Mouse (Mus musculus): Measurements from ENCODE around the gene Klk9. TPM values are rescaled to one million over a fixed set of nuclear protein-coding genes. Genes with fewer than 3 reads are reported as not detected.
A peak's percentile ranks its signal among the peaks of the same experiment; 100 is the strongest.

Gene Klk9
- polyA plus RNA-seq, 1 experiment: not detected

DNA sequence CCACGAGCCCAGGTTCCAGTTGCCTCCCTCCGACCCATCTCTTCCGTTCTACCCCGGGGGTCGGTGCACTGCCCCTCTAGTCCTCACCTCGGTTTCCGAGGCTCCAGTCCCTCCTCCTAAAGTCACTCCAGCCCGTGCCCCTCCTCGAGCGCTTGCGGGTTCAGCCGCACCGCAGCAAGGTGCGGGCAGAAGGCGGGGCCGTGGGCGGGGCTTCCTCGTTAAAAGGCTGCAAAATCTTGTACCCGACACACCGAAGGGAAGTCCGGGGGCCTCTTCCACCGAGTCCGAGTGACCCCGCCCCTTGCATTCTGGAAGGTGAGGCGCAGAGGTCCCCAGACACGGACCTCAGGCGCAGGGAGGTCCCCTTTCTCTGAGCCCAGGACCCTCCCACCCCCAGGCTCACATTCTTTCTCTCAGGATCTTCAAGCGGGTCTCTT, 5.7 kb downstream of the Klk9 start, which contains the start of gene Klk8:
Gene Klk8 (plus strand): TSS at position 245 of the 437 bp plus-strand sequence.
- DNase-seq (ENCODE audit: low read depth): peak; percentile 15
- no peak for TF ChIP-seq POLR2A (IDR thresholded peaks at IDR 0.05; ENCODE audit: borderline replicate concordance, extremely low read depth, insufficient read depth, insufficient read length, poor library complexity, severe bottlenecking)

GRCm38 (mm10) chr7:43797844-43798462, 6.3 kb downstream of the Klk9 start:
- DNase-seq (ENCODE audit: low read depth): peak; percentile 3
- TF ChIP-seq CTCF (IDR thresholded peaks at IDR 0.05; ENCODE audit: borderline replicate concordance, extremely low read depth, insufficient read depth, insufficient read length): no peak
- no peak for TF ChIP-seq POLR2A (IDR thresholded peaks at IDR 0.05; ENCODE audit: borderline replicate concordance, extremely low read depth, insufficient read depth, insufficient read length, poor library complexity, severe bottlenecking)

GRCm38 (mm10) chr7:43799876-43800275, 8.2 kb downstream of the Klk9 start:
- TF ChIP-seq POLR2A (IDR thresholded peaks at IDR 0.05; ENCODE audit: borderline replicate concordance, extremely low read depth, insufficient read depth, insufficient read length, poor library complexity, severe bottlenecking) (no peak), CTCF (IDR thresholded peaks at IDR 0.05; ENCODE audit: borderline replicate concordance, extremely low read depth, insufficient read depth, insufficient read length) (no peak)
- no peak for DNase-seq (ENCODE audit: low read depth)

- DNase-seq (ENCODE audit: low read depth): no peak
- TF ChIP-seq CTCF (IDR thresholded peaks at IDR 0.05; ENCODE audit: borderline replicate concordance, extremely low read depth, insufficient read depth, insufficient read length) (no peak), POLR2A (IDR thresholded peaks at IDR 0.05; ENCODE audit: borderline replicate concordance, extremely low read depth, insufficient read depth, insufficient read length, poor library complexity, severe bottlenecking) (no peak)
These were observed 19.3 kb downstream of the Klk9 start, which contains the start of gene Klk7 for GRCm38 (mm10) chr7:43810994-43811393. TSS of gene Klk7 (plus strand) at chr7:43811294.

DNA sequence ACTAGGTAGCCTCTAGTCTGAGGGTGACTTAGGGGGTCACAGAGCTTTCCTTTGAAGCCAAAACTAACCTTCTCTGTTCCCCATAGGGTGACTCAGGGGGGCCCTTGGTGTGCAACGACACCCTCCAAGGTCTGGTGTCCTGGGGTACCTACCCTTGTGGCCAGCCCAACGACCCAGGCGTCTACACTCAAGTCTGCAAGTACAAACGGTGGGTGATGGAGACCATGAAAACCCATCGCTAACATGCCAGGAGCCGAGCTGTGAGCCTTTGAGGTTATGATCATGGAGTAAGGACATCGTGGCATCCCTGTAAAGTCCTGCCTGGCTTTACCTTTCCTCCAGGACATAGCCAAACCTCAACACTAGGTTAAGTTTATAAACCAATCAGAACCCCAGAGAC, 23.5 kb downstream of the Klk9 start:
- TF ChIP-seq POLR2A (IDR thresholded peaks at IDR 0.05; ENCODE audit: borderline replicate concordance, extremely low read depth, insufficient read depth, insufficient read length, poor library complexity, severe bottlenecking) (no peak), CTCF (IDR thresholded peaks at IDR 0.05; ENCODE audit: borderline replicate concordance, extremely low read depth, insufficient read depth, insufficient read length) (no peak)
- DNase-seq (ENCODE audit: low read depth): no peak

- TF ChIP-seq CTCF (IDR thresholded peaks at IDR 0.05; ENCODE audit: borderline replicate concordance, extremely low read depth, insufficient read depth, insufficient read length) (no peak), POLR2A (IDR thresholded peaks at IDR 0.05; ENCODE audit: borderline replicate concordance, extremely low read depth, insufficient read depth, insufficient read length, poor library complexity, severe bottlenecking) (no peak)
- DNase-seq (ENCODE audit: low read depth): no peak
These were observed 25.1 kb downstream of the Klk9 start for GRCm38 (mm10) chr7:43816746-43817145.

DNA sequence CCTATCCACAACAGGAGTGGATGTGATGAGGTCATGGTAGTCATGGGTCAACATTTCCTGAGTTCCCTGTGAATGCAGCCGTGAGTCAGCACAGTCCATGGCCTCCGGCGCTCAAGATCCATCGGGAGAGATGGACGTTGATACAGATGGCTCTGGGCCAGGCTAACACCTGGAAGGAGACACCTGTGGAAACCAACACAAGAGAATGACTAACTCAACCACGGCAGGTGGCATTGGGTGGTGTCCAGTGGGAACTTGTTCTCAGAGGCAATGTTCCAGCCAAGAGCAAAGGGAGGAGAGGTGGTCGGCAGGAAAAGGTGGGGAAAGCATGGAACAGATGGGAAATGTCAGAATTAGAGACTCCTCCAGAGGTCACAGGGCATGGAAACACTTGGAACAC, 29.9 kb downstream of the Klk9 start:
- TF ChIP-seq POLR2A (IDR thresholded peaks at IDR 0.05; ENCODE audit: borderline replicate concordance, extremely low read depth, insufficient read depth, insufficient read length, poor library complexity, severe bottlenecking) (no peak), CTCF (IDR thresholded peaks at IDR 0.05; ENCODE audit: borderline replicate concordance, extremely low read depth, insufficient read depth, insufficient read length) (no peak)
- DNase-seq (ENCODE audit: low read depth): no peak

DNA sequence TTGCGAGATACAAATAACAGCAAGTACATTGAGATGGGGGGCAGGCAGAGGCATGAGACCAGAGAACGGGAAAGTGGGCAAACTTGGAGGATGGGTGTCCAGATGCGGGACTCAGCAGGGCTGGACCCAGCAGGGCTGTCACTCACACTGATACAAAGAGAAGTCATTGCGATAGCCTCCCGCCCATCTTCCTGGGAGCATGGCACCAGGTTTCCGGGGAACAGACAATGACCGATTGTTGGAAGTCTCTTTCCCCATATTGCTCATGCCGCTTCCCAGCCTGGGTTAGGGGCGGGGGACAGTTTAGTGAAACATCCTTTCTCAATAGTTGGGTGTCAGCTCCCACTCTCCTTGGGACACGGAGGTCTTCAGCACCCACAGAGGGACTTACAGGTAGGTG, 32.5 kb downstream of the Klk9 start, which contains the start of gene Klk6:
Gene Klk6 (plus strand): TSS at position 301 of the 400 bp plus-strand sequence.
- TF ChIP-seq POLR2A (IDR thresholded peaks at IDR 0.05; ENCODE audit: borderline replicate concordance, extremely low read depth, insufficient read depth, insufficient read length, poor library complexity, severe bottlenecking) (no peak), CTCF (IDR thresholded peaks at IDR 0.05; ENCODE audit: borderline replicate concordance, extremely low read depth, insufficient read depth, insufficient read length) (no peak)
- no peak for DNase-seq (ENCODE audit: low read depth)

DNA sequence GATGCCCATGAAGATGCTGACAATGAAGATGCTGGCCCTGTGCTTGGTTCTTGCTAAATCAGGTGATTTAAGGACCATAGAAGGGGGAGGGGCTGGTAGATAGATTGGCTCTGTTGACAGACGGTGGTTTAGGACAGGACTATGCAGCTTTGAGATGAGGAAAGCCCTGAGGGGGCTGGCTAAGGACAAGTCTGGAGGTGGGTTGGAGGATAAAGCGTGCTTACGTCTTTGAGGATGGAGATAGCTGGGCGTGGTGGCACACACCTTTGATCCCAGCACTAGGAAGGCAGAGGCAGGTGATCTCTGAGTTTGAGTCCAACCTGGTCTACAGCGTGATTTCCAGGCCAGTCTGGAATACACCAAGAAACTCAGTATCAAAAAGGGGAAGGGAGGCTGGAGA, 34.4 kb downstream of the Klk9 start:
- no peak for DNase-seq (ENCODE audit: low read depth)
- TF ChIP-seq CTCF (IDR thresholded peaks at IDR 0.05; ENCODE audit: borderline replicate concordance, extremely low read depth, insufficient read depth, insufficient read length): no peak
- TF ChIP-seq POLR2A (IDR thresholded peaks at IDR 0.05; ENCODE audit: borderline replicate concordance, extremely low read depth, insufficient read depth, insufficient read length, poor library complexity, severe bottlenecking): no peak

- DNase-seq (ENCODE audit: low read depth): no peak
- TF ChIP-seq POLR2A (IDR thresholded peaks at IDR 0.05; ENCODE audit: borderline replicate concordance, extremely low read depth, insufficient read depth, insufficient read length, poor library complexity, severe bottlenecking): no peak
- TF ChIP-seq CTCF (IDR thresholded peaks at IDR 0.05; ENCODE audit: borderline replicate concordance, extremely low read depth, insufficient read depth, insufficient read length): no peak
These were observed 36.0 kb downstream of the Klk9 start for GRCm38 (mm10) chr7:43827706-43828105.

GRCm38 (mm10) chr7:43829006-43829405, 37.3 kb downstream of the Klk9 start:
- no peak for TF ChIP-seq POLR2A (IDR thresholded peaks at IDR 0.05; ENCODE audit: borderline replicate concordance, extremely low read depth, insufficient read depth, insufficient read length, poor library complexity, severe bottlenecking)
- no peak for TF ChIP-seq CTCF (IDR thresholded peaks at IDR 0.05; ENCODE audit: borderline replicate concordance, extremely low read depth, insufficient read depth, insufficient read length)
- no peak for DNase-seq (ENCODE audit: low read depth)

DNA sequence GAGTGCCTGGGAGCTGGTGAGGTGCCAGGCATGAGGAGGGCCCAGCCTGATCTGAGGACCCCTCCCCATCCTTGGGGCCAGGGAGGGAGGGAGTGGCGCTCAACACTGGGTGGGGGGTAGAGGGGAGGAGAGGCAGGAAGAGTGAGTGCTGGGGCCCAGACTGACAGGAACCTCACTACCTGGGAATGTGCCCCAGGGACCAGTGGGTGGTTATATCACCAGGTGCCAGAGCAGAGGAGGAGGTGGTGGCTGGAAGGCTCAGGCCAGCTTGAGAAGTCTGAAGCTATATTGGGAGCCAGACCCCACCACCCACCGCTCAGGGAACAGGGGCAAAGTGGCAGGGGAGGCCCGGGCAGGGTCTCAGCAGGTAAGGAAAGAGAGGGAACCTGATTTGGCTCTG, 50.0 kb downstream of the Klk9 start, which contains the start of gene Klk5:
Gene Klk5 (plus strand): TSS at position 271 of the 400 bp plus-strand sequence.
- no peak for TF ChIP-seq POLR2A (IDR thresholded peaks at IDR 0.05; ENCODE audit: borderline replicate concordance, extremely low read depth, insufficient read depth, insufficient read length, poor library complexity, severe bottlenecking)
- no peak for TF ChIP-seq CTCF (IDR thresholded peaks at IDR 0.05; ENCODE audit: borderline replicate concordance, extremely low read depth, insufficient read depth, insufficient read length)
- DNase-seq (ENCODE audit: low read depth): no peak

Measured in brain, embryonic 14.5 days (tissue).